Mouse (Mus musculus) cerebellum, adult 2 months (tissue): ENCODE measurements around the gene Dclk2.

Source experiments
- CTCF ChIP-seq: fragments of 200-500 bp; IDR thresholded peaks from 2 replicates; pipeline ENCODE4 v1.5.1; 2011; ENCODE audit warnings: low read depth, mild to moderate bottlenecking, control low read depth, low read length, moderate library complexity, borderline replicate concordance; ENCODE audit not compliant: insufficient read depth
- POLR2A ChIP-seq: fragments of 200-500 bp; IDR thresholded peaks from 2 replicates; pipeline ENCODE4 v1.6.1; 2011; ENCODE audit warnings: low read length, control low read depth, borderline replicate concordance; ENCODE audit not compliant: insufficient read depth

- TF ChIP-seq POLR2A = no peak
- no peak for TF ChIP-seq CTCF
Observed at GRCm38 (mm10) chr3:86750652-86751051, 170.0 kb downstream of the Dclk2 start.
